Mouse (Mus musculus) adrenal gland, adult 8-10 months (tissue): ENCODE measurements around the gene Rspo1. TPM values are rescaled to one million over a fixed set of nuclear protein-coding genes. Genes with fewer than 3 reads are reported as not detected.
"Not testable (repeated sequence)": the region's sequence is repeated elsewhere in the genome, so short reads cannot be mapped to it uniquely, and the experiment has no call there.

Experiments used
- DNase-seq: peaks from one replicate; pipeline ENCODE4 v3.0.0; 2022
- total RNA-seq, 4 experiments: library from RNA; stranded (reverse); gene quantifications; 2 replicates each; pipeline ENCODE4 v1.2.4; 2022

The Rspo1 gene
- 1 to 10 TPM; 4.4 to 6.3 (median 6.0) TPM for total RNA-seq

GRCm38 (mm10) chr4:124985671-124986602 lies at the start of gene Rspo1:
Gene Rspo1 (plus strand): TSS chr4:124986430.
- no peak for DNase-seq

- DNase-seq: peak; percentile 95
Observed at GRCm38 (mm10) chr4:124936613-124937471, 49.4 kb upstream of the Rspo1 start, which contains the start of gene 9930104L06Rik. Gene 9930104L06Rik (plus strand): TSS chr4:124937048.

DNA sequence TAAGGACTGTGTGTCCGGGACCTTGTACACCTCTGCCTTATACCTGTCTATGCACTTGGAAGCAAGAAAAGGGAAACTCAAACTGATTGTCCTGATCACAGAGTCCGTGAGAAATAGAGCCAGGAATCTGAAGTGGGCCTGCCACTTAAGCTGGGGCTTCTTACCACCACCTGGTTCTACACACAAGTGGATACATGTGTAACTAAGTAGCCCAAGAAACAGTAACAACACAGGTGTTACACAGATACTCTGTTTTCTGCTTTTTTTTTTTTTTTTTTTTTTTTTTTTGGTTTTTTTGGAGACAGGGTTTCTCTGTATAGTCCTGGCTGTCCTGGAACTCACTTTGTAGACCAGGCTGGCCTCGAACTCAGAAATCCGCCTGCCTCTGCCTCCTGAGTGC lies 47.0 kb upstream of the Rspo1 start, which contains the start of gene Cdca8:
Gene Cdca8, minus strand, starts transcription at position 101 of the 400 bp plus-strand sequence.
- not testable (repeated sequence) for DNase-seq

- peak; percentile 25 for DNase-seq
Observed at GRCm38 (mm10) chr4:124943022-124943421, 43.2 kb upstream of the Rspo1 start.

GRCm38 (mm10) chr4:124943781-124944180 lies 42.4 kb upstream of the Rspo1 start:
- no peak for DNase-seq

DNA sequence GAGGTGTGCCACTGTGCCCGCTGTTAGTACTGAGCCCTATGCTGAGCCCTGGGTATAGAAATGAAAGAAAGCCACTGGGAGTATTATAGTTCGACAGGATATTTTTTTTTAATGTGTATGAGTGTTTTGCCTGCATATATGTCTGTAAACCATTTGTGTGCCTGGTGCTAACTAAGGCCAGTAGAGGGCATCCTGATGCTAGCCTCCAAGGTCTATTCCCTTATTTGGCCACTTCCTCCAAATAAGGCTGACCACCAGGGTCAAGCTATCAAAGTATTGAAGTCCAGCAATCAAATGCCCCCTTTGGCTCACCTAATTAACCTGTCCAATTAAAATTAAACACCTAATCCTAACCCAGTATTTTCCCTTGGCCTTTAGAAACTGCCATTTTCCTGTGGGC lies 41.3 kb upstream of the Rspo1 start:
- no peak for DNase-seq

DNA sequence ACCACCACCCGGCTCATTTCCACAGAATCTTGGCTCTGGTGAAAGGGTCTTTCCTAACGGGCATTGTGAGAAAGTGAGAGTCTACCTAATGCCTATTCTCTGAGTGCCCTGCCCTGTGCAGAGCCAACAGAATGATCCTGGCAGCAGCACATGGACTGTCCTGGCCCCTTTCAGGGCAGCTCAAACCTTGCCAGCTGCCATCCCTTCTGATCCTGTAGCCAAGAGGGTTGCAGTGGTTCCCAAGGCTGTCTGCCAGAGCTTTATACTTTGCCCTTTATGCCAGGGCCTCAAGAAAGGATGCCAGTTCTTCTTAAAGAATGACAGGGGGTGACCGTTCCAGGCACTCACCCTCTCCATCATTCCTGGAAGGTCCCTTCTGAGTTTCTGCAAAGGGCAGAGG lies 36.7 kb upstream of the Rspo1 start:
- no peak for DNase-seq

- no peak for DNase-seq
Observed at GRCm38 (mm10) chr4:124950181-124951035, 35.8 kb upstream of the Rspo1 start.

DNA sequence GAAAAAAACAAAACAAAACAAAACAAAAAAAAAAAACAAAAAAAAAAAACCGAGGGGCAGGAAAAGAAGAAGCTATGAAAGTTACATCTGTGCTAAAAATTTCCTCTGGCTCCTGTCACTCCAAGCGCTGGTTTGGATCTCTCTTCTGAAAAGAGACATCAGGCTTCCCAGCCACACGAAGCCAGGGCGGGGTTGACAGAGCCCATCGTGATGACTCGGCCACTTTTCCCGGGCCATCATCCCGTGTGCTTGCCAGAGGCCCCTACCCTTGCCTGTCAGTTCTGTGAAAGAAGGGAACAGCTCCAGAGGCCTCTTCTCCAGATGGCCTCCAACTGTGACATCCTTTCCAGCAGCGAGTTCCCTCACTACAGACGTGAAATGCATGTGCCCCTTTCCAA lies 35.2 kb upstream of the Rspo1 start:
- no peak for DNase-seq

DNA sequence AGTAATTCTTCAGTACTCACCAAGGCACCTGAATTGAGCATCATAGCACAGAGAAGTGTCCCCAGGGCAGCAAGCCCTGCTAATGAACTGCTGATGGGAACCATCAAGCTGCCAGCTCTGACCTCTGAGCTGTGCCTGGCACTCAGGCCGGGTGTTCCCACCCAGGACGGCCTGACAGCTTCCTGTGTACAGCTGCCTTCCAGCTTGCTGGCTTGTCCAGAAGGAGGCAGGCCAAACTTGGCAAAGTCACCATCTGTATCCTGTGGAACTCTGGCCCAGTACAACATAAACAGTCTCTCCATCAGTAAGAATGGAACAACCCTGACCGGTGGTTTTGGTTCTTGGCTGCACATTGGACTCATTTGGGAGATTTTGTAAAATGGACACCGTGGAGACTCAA lies 32.7 kb upstream of the Rspo1 start:
- no peak for DNase-seq

- no peak for DNase-seq
Observed at GRCm38 (mm10) chr4:124957284-124957683, 28.9 kb upstream of the Rspo1 start.

DNA sequence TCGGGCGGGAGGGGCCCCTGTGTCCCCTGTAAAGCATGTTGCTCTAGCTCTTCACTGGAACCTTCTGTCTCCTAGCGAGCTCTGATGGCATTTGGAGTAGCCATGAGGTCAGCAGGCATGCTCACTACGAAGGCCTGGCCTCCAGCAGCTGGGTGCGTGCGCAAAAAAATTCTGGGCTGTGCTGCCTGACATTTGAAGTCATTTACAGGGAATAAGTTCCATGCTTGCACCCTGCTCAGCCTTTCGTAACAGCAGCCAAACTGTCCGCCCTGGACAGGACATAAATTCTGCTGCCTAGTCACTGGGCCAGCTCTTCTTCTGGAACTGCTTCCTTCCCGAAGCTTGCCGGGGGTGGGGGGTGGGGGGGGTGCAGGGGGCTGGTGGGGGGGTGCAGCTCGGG lies 27.2 kb upstream of the Rspo1 start:
- peak; percentile 73 for DNase-seq

DNA sequence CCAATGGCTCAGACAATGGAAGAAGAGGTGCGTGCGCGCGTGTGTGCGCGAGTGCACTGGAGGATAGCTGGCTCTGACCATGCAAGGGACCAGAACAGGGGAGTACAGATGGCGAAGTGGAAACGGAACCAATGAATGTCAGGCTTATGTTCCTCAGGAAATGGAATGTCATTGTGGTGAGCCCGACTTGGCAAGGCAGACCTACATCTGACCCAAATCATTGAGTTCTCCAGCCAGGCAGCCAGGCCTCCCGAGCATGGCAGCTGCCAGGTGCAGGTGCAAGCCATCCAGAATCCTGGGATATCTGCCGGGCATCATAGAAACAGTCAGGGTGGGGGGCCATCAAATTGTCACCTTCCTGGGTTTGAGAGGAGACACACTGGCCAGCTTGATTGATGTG lies 25.3 kb upstream of the Rspo1 start:
- DNase-seq: no peak

DNA sequence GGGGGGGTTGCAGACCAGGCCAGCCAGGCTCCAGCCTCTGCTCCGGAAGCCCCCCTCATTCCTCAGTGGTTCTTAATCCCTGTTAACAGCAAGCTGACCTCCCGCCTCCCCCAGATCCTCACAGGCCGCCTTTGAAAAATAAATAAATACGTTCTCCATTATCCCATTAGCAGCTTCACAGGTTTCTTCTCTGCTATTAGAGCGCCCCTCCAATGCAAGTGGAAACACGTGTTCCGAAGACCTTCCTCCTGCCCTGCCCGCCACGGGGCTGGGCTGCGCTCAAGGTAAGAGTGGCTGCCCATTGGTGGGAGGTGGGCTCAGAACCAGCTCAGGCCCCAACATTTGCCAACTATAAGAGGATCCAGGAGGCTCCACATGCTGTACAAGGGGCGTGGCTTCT lies 23.7 kb upstream of the Rspo1 start:
- DNase-seq: no peak

DNA sequence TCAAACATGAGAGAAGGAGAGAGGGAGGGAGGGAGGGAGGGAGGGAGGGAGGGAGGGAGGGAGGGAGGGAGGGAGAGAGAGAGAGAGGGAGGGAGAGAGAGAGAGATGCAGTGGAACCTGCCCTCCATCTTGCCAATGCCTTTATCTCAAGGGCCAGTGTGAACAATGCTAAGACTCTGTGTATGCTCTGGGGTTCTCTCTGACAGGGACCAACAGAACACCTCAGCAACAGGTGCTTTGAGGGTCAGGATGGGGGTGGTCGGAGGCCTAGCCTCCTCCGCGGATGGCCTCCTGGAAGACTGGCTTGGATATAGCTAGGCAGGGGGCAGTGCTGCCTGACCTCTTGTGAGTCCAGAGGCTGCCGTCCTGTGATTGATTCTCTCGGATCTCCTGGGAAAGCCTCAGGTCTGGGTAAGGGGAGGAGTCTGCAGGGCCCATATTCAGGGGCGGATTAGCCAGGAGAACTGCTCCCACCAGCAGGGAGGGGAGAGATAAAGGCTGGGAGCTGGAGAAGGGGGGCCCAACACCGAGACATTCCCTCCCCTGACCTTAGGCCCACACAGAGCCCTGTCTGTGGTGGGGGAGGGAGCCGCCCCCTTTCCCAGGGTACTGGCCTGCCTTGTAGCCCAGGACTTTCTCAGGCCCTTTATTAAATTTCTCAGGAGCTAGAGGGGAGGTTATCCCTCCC lies 21.2 kb upstream of the Rspo1 start:
- no peak for DNase-seq

GRCm38 (mm10) chr4:124968711-124969110 lies 17.5 kb upstream of the Rspo1 start:
- DNase-seq: no peak

DNA sequence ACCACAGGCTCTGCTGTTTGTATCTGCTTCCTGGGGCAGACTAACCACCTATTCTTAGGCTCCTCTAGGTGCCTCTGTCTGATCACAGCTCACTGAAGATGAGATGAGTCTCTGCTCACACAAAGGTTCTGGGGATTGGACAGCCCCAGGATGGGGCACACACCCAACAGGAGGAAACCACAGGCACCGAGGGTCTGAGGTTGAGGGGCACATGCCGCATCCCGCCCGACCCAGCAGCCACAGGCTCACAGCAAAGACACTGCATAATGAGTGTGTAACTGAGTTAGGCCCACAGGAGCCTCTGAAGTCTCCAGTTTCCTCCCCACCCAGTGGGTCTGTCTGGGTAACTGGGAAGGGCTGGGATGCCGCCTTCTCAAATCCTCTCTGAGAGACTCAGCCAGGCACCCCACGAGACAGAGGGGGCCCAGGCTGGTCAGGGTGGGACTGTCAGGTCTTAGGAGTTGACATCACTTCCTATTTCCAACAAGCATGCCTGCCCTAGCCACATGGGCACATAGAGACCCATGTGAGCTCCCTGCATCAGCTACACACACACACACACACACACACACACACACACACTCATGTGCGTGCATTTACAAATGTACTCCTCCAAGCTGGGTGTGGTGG lies 16.9 kb upstream of the Rspo1 start:
- no peak for DNase-seq

GRCm38 (mm10) chr4:124970194-124970593 lies 16.0 kb upstream of the Rspo1 start:
- no peak for DNase-seq

GRCm38 (mm10) chr4:124970677-124971076 lies 15.6 kb upstream of the Rspo1 start:
- DNase-seq: no peak

- no peak for DNase-seq
Observed at GRCm38 (mm10) chr4:124971094-124971493, 15.1 kb upstream of the Rspo1 start.

DNA sequence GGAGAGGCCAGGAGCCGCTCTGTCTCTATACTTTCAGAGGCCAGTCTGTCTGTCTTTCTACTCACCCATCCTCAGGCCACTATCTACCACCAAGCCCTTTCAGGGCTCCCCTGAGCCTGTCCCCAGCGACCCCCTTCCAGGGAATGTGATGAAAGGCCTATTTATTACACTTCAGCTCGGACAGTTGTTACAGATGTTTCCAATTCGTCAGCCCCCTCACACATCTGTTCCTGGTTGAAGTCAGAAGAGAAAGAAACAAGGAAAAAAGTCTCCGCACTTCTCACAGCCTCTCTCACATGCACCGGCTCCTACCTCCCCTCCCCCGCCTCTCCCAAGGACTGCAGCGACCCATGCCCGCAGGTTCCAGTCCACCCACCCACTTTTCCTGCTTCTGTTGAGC lies 13.9 kb upstream of the Rspo1 start:
- no peak for DNase-seq
